Comparison of ENCODE assay signal across 8 mouse cellular contexts in genomic region chr13:94595701-94596361, GRCm38 (mm10).
DNase-seq lines count a peak whose midpoint lies in the region; ATAC-seq lines count a peak whose summit lies in the region.

No protein-coding gene starts in this region.

- H3K9me3 ChIP-seq in liver, embryonic 11.5 days (ENCODE audit: control insufficient read depth, low read length): no peaks in the 10 kb centered on the region
- no peaks in the 10 kb centered on the region for H3K9me3 ChIP-seq in embryonic facial prominence, embryonic 11.5 days (replicated peaks; ENCODE audit: control insufficient read depth, low read length)
- no peaks in the 10 kb centered on the region for H3K9me3 ChIP-seq in hindbrain, embryonic 11.5 days (ENCODE audit: control insufficient read depth, low read length)
- no peaks in the 10 kb centered on the region for H3K9me3 ChIP-seq in midbrain, embryonic 15.5 days

- peaks cover 4% of the 10 kb centered on the region; the same call in 1 of the 2 replicates for H3K4me1 ChIP-seq in liver, embryonic 11.5 days (replicated peaks; ENCODE audit: control insufficient read depth, insufficient read depth, low read length)
- 0 out of 2 replicates have a peak, but pooled peaks cover 4% of the 10 kb centered on the region for H3K4me1 ChIP-seq in embryonic facial prominence, embryonic 11.5 days (ENCODE audit: control insufficient read depth, insufficient read depth, low read length)
- H3K4me1 ChIP-seq in hindbrain, embryonic 11.5 days (replicated peaks; ENCODE audit: control insufficient read depth, insufficient read depth, low read length): no peaks in the 10 kb centered on the region; the same call in 1 of the 2 replicates
- H3K4me1 ChIP-seq in midbrain, embryonic 15.5 days: peaks cover 18% of the 10 kb centered on the region

- no peaks in the 10 kb centered on the region for H3K36me3 ChIP-seq in liver, embryonic 11.5 days (ENCODE audit: control insufficient read depth, insufficient read depth, low read length)
- H3K36me3 ChIP-seq in embryonic facial prominence, embryonic 11.5 days (replicated peaks; ENCODE audit: control insufficient read depth, insufficient read depth, low read depth, low read length): no peaks in the 10 kb centered on the region
- no peaks in the 10 kb centered on the region for H3K36me3 ChIP-seq in hindbrain, embryonic 11.5 days (ENCODE audit: control insufficient read depth, insufficient read depth, low read length)
- no peaks in the 10 kb centered on the region for H3K36me3 ChIP-seq in midbrain, embryonic 15.5 days (replicated peaks)

- no peak overlapping the region for H3K27ac ChIP-seq in liver, embryonic 11.5 days (ENCODE audit: low read depth, low read length)
- H3K27ac ChIP-seq in embryonic facial prominence, embryonic 11.5 days (replicated peaks; ENCODE audit: low read depth, low read length): no peak overlapping the region
- peak overlapping the region; percentile 40 for H3K27ac ChIP-seq in hindbrain, embryonic 11.5 days (ENCODE audit: low read depth, low read length)
- no peak overlapping the region for H3K27ac ChIP-seq in midbrain, embryonic 15.5 days

- 2% methylated on average over 38 of the region's 38 CpGs for WGBS in liver, embryonic 11.5 days
- WGBS in embryonic facial prominence, embryonic 11.5 days: under 1% methylated on average over 38 of the region's 38 CpGs
- WGBS in hindbrain, embryonic 11.5 days: 1% methylated on average over 38 of the region's 38 CpGs
- under 1% methylated on average over 38 of the region's 38 CpGs for WGBS in midbrain, embryonic 15.5 days

- H3K4me3 ChIP-seq in liver, embryonic 11.5 days (ENCODE audit: low read depth, low read length): peak overlapping the region; percentile 31
- H3K4me3 ChIP-seq in embryonic facial prominence, embryonic 11.5 days (ENCODE audit: low read depth, low read length): peak overlapping the region; percentile 30
- peak overlapping the region; percentile 15; the same call in 1 of the 2 replicates for H3K4me3 ChIP-seq in hindbrain, embryonic 11.5 days (ENCODE audit: low read depth, low read length)
- H3K4me3 ChIP-seq in midbrain, embryonic 15.5 days: peak overlapping the region; percentile 22

- no peak overlapping the region for H3K9ac ChIP-seq in liver, embryonic 11.5 days (ENCODE audit: low read depth, low read length)
- H3K9ac ChIP-seq in embryonic facial prominence, embryonic 11.5 days (replicated peaks; ENCODE audit: low read length): peak overlapping the region; percentile 8; the same call in 1 of the 2 replicates
- 0 out of 2 replicates have a peak overlapping the region, but pooled peaks have one; percentile 21 for H3K9ac ChIP-seq in hindbrain, embryonic 11.5 days (ENCODE audit: low read depth, low read length)
- H3K9ac ChIP-seq in midbrain, embryonic 15.5 days: no peak overlapping the region

- peak overlapping the region; percentile 53 for H3K4me2 ChIP-seq in liver, embryonic 11.5 days
- H3K4me2 ChIP-seq in embryonic facial prominence, embryonic 11.5 days (ENCODE audit: low read depth, low read length): peak overlapping the region; percentile 60
- H3K4me2 ChIP-seq in hindbrain, embryonic 11.5 days (replicated peaks; ENCODE audit: low read depth, low read length): peak overlapping the region; percentile 36
- peak overlapping the region; percentile 49 for H3K4me2 ChIP-seq in midbrain, embryonic 15.5 days

- peaks cover 60% of the 10 kb centered on the region for H3K27me3 ChIP-seq in liver, embryonic 11.5 days (replicated peaks; ENCODE audit: control insufficient read depth, insufficient read depth, low read length)
- peaks cover 22% of the 10 kb centered on the region for H3K27me3 ChIP-seq in embryonic facial prominence, embryonic 11.5 days (ENCODE audit: control insufficient read depth, insufficient read depth, low read length)
- peaks cover 87% of the 10 kb centered on the region for H3K27me3 ChIP-seq in hindbrain, embryonic 11.5 days (ENCODE audit: control insufficient read depth, insufficient read depth, low read length)
- peaks cover 75% of the 10 kb centered on the region for H3K27me3 ChIP-seq in midbrain, embryonic 15.5 days (replicated peaks)

- DNase-seq in liver, embryonic 11.5 days (ENCODE audit: low spot score): no peak
- no peak for DNase-seq in liver
- DNase-seq in embryonic facial prominence, embryonic 11.5 days (ENCODE audit: low spot score): peak; percentile 30
- DNase-seq in hindbrain, embryonic 11.5 days (ENCODE audit: low spot score): peak; percentile 64
- DNase-seq in gastrocnemius, adult 18-20 months (ENCODE audit: low spot score): no peak
- DNase-seq in adipocyte (ENCODE audit: low spot score): no peak

- ATAC-seq in liver, embryonic 11.5 days (replicated peaks; ENCODE audit: low FRiP score): no peak
- no peak for ATAC-seq in embryonic facial prominence, embryonic 11.5 days (replicated peaks; ENCODE audit: insufficient number of reproducible peaks, low FRiP score, low TSS enrichment, low read depth)
- peak; percentile 76 for ATAC-seq in hindbrain, embryonic 11.5 days (ENCODE audit: low FRiP score)
- ATAC-seq in midbrain, embryonic 15.5 days (replicated peaks): peak; percentile 74
- no peak for ATAC-seq in granulocyte monocyte progenitor cell, adult 5-6 weeks (replicated peaks; ENCODE audit: poor library complexity, severe bottlenecking)

Comparison
In these comparisons a context has a peak if more than half of its experiments do, and no peak if none do; other contexts are left out.
1. ATAC-seq: peak in hindbrain, embryonic 11.5 days (single experiment) and midbrain, embryonic 15.5 days (single experiment); none in liver, embryonic 11.5 days (single experiment), embryonic facial prominence, embryonic 11.5 days (single experiment) and granulocyte monocyte progenitor cell, adult 5-6 weeks (single experiment).
2. DNase-seq: peak in embryonic facial prominence, embryonic 11.5 days (single experiment) and hindbrain, embryonic 11.5 days (single experiment); none in liver, embryonic 11.5 days (single experiment), liver (single experiment), gastrocnemius, adult 18-20 months (single experiment) and adipocyte (single experiment).
3. H3K9ac ChIP-seq: peak in embryonic facial prominence, embryonic 11.5 days (single experiment) and hindbrain, embryonic 11.5 days (single experiment); none in liver, embryonic 11.5 days (single experiment) and midbrain, embryonic 15.5 days (single experiment).
4. Peak in every context shown above with its lines, with median percentiles within 50 percentile points of each other: H3K4me2 ChIP-seq and H3K4me3 ChIP-seq.